Mouse (Mus musculus) ovary, postnatal 10 days (tissue): Measurements from ENCODE around the gene Cd34.
A peak's percentile ranks its signal among the peaks of the same experiment; 100 is the strongest.

ENCODE experiments used
- DNase-seq: peaks from one replicate; pipeline ENCODE4 v3.0.0; 2022; ENCODE audit warnings: low spot score

The Cd34 gene

GRCm38 (mm10) chr1:194938715-194939114 is at the start of gene Cd34:
Gene Cd34 (plus strand): TSS chr1:194938819.
- DNase-seq: peak; percentile 45

GRCm38 (mm10) chr1:194894513-194894912 is 44.1 kb upstream of the Cd34 start:
- no peak for DNase-seq

GRCm38 (mm10) chr1:194895287-194895686 is 43.3 kb upstream of the Cd34 start:
- no peak for DNase-seq

GRCm38 (mm10) chr1:194901075-194901474 is 37.5 kb upstream of the Cd34 start:
- DNase-seq: no peak

- DNase-seq: no peak
Observed at GRCm38 (mm10) chr1:194901826-194902225, 36.8 kb upstream of the Cd34 start.

- DNase-seq: no peak
Observed at GRCm38 (mm10) chr1:194908956-194909355, 29.7 kb upstream of the Cd34 start.

- DNase-seq: no peak
Observed at GRCm38 (mm10) chr1:194925753-194926350, 12.8 kb upstream of the Cd34 start.

GRCm38 (mm10) chr1:194927887-194928286 is 10.7 kb upstream of the Cd34 start:
- no peak for DNase-seq

GRCm38 (mm10) chr1:194929275-194929971 is 9.2 kb upstream of the Cd34 start:
- no peak for DNase-seq

- DNase-seq: no peak
Observed at GRCm38 (mm10) chr1:194929972-194930355, 8.7 kb upstream of the Cd34 start.

GRCm38 (mm10) chr1:194930706-194931105 is 7.9 kb upstream of the Cd34 start:
- DNase-seq: no peak

- no peak for DNase-seq
Observed at GRCm38 (mm10) chr1:194935351-194935750, 3.3 kb upstream of the Cd34 start.

GRCm38 (mm10) chr1:194941528-194941927 is 2.9 kb downstream of the Cd34 start:
- no peak for DNase-seq

- no peak for DNase-seq
Observed at GRCm38 (mm10) chr1:194942912-194943311, 4.3 kb downstream of the Cd34 start.

- DNase-seq: no peak
Observed at GRCm38 (mm10) chr1:194943485-194943884, 4.9 kb downstream of the Cd34 start.

- DNase-seq: no peak
Observed at GRCm38 (mm10) chr1:194945382-194945781, 6.8 kb downstream of the Cd34 start.

- no peak for DNase-seq
Observed at GRCm38 (mm10) chr1:194946467-194946866, 7.8 kb downstream of the Cd34 start.

GRCm38 (mm10) chr1:194950913-194951312 is 12.3 kb downstream of the Cd34 start:
- no peak for DNase-seq

- DNase-seq: no peak
Observed at GRCm38 (mm10) chr1:194952891-194953290, 14.3 kb downstream of the Cd34 start.

GRCm38 (mm10) chr1:194954694-194955093 is 16.1 kb downstream of the Cd34 start:
- no peak for DNase-seq

GRCm38 (mm10) chr1:194955749-194956148 is 17.1 kb downstream of the Cd34 start:
- DNase-seq: no peak

- no peak for DNase-seq
Observed at GRCm38 (mm10) chr1:194957021-194957420, 18.4 kb downstream of the Cd34 start.

- DNase-seq: no peak
Observed at GRCm38 (mm10) chr1:194962181-194962580, 23.6 kb downstream of the Cd34 start.

- no peak for DNase-seq
Observed at GRCm38 (mm10) chr1:194962712-194963111, 24.1 kb downstream of the Cd34 start.
